Mouse (Mus musculus): ENCODE measurements around the gene Gm20715.
"Not testable (repeated sequence)": the region's sequence is repeated elsewhere in the genome, so short reads cannot be mapped to it uniquely, and the experiment has no call there.

Gene Gm20715

GRCm38 (mm10) chr7:6410043-6410442 lies at the start of gene Gm20715:
Gene Gm20715, plus strand, starts transcription at chr7:6410277.
- DNase-seq (ENCODE audit: low read depth), result peak; percentile 97

GRCm38 (mm10) chr7:6360477-6361060 lies 49.5 kb upstream of the Gm20715 start:
- peak; percentile 46 for DNase-seq (ENCODE audit: low read depth)

- DNase-seq (ENCODE audit: low read depth), result no peak
Observed at GRCm38 (mm10) chr7:6361756-6362155, 48.3 kb upstream of the Gm20715 start.

GRCm38 (mm10) chr7:6362268-6363046 lies 47.6 kb upstream of the Gm20715 start:
- peak; percentile 94 for DNase-seq (ENCODE audit: low read depth)

- peak; percentile 91 for DNase-seq (ENCODE audit: low read depth)
Observed at GRCm38 (mm10) chr7:6363047-6363488, 47.0 kb upstream of the Gm20715 start, which contains the start of gene Zfp78. Gene Zfp78, plus strand, starts transcription at chr7:6363280.

GRCm38 (mm10) chr7:6364761-6365160 lies 45.3 kb upstream of the Gm20715 start:
- no peak for DNase-seq (ENCODE audit: low read depth)

- peak; percentile 46 for DNase-seq (ENCODE audit: low read depth)
Observed at GRCm38 (mm10) chr7:6367185-6367584, 42.9 kb upstream of the Gm20715 start.

- DNase-seq (ENCODE audit: low read depth), result not testable (repeated sequence)
Observed at GRCm38 (mm10) chr7:6368146-6368545, 41.9 kb upstream of the Gm20715 start.

GRCm38 (mm10) chr7:6369460-6369859 lies 40.6 kb upstream of the Gm20715 start:
- no peak for DNase-seq (ENCODE audit: low read depth)

- no peak for DNase-seq (ENCODE audit: low read depth)
Observed at GRCm38 (mm10) chr7:6372993-6373392, 37.1 kb upstream of the Gm20715 start.

- DNase-seq (ENCODE audit: low read depth), result no peak
Observed at GRCm38 (mm10) chr7:6378441-6378840, 31.6 kb upstream of the Gm20715 start.

GRCm38 (mm10) chr7:6381431-6381830 lies 28.6 kb upstream of the Gm20715 start:
- no peak for DNase-seq (ENCODE audit: low read depth)

- DNase-seq (ENCODE audit: low read depth), result peak; percentile 78
Observed at GRCm38 (mm10) chr7:6383044-6383455, 27.0 kb upstream of the Gm20715 start, which contains the start of gene Zfp28. Gene Zfp28, plus strand, starts transcription at chr7:6383295.

GRCm38 (mm10) chr7:6384011-6384410 lies 26.1 kb upstream of the Gm20715 start:
- no peak for DNase-seq (ENCODE audit: low read depth)

GRCm38 (mm10) chr7:6386995-6387394 lies 23.1 kb upstream of the Gm20715 start:
- DNase-seq (ENCODE audit: low read depth), result no peak

GRCm38 (mm10) chr7:6388971-6389370 lies 21.1 kb upstream of the Gm20715 start:
- no peak for DNase-seq (ENCODE audit: low read depth)

- no peak for DNase-seq (ENCODE audit: low read depth)
Observed at GRCm38 (mm10) chr7:6389449-6389848, 20.6 kb upstream of the Gm20715 start.

- peak; percentile 31 for DNase-seq (ENCODE audit: low read depth)
Observed at GRCm38 (mm10) chr7:6397996-6398975, 11.8 kb upstream of the Gm20715 start, which contains the start of gene Smim17. Gene Smim17, plus strand, starts transcription at chr7:6398715.

- DNase-seq (ENCODE audit: low read depth), result no peak
Observed at GRCm38 (mm10) chr7:6414626-6415441, 4.8 kb downstream of the Gm20715 start.

- DNase-seq (ENCODE audit: low read depth), result no peak
Observed at GRCm38 (mm10) chr7:6415442-6415787, 5.3 kb downstream of the Gm20715 start.

GRCm38 (mm10) chr7:6419894-6420293 lies 9.8 kb downstream of the Gm20715 start:
- no peak for DNase-seq (ENCODE audit: low read depth)

Measured in c-Kit-positive CD71-positive TER-119-negative erythroid progenitor cells, embryonic 14.5 days (primary cell).